Mouse (Mus musculus): ENCODE results near the gene Txlng. TPM values are rescaled to one million over a fixed set of nuclear protein-coding genes. Genes with fewer than 3 reads are reported as not detected.
A peak's percentile ranks its signal among the peaks of the same experiment; 100 is the strongest.

Gene Txlng
- 9.0 and 9.9 TPM in 2 replicates for polyA plus RNA-seq (2015; fragmentation: Nextera tagmentation; extraction: Ambion mirVana)

DNA sequence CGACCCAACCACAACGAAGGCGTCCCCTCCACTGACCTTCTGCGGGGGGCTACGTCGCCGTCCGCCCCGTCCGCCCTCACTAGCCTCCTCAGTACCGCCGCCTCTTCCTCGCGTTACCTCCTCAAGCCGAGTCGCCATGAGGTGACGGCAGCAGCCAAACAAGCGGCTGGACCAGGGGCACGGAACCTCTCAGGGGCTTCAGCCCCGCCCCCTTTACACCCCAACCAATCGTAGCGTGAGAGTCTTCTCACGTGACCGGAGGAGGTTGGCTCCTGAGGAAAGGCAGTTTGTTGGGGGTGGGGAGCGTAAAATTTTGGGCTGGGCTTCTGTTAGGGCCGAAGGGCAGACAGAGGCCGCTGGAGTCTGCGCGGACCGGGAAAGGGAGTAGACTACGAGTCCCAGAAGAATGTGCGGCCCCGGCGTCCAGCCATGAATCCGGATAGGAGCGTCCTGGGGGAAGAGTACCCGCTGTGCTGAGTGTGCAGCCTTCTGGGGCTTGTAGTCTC, at the start of gene Txlng:
Gene Txlng, minus strand, starts transcription at position 252 of the 506 bp plus-strand sequence.
- Histone ChIP-seq H3K4me1 (replicated peaks) (no peaks in the 10 kb centered on the region), H3K9me3 (replicated peaks) (no peaks in the 10 kb centered on the region), H3K9ac (peak within 1 kb of the TSS; percentile 62), H3K36me3 (no peaks in the 10 kb centered on the region), H3K27me3 (no peaks in the 10 kb centered on the region), H3K4me3 (peak within 1 kb of the TSS; percentile 70), H3K4me2 (peak within 1 kb of the TSS; percentile 87), H3K27ac (peak within 1 kb of the TSS; percentile 47)
- peak; percentile 98 for ATAC-seq (replicated peaks; ENCODE audit: insufficient number of reproducible peaks, insufficient read depth, low FRiP score, low read depth)
- 6% methylated on average over 37 of the region's 37 CpGs for WGBS

DNA sequence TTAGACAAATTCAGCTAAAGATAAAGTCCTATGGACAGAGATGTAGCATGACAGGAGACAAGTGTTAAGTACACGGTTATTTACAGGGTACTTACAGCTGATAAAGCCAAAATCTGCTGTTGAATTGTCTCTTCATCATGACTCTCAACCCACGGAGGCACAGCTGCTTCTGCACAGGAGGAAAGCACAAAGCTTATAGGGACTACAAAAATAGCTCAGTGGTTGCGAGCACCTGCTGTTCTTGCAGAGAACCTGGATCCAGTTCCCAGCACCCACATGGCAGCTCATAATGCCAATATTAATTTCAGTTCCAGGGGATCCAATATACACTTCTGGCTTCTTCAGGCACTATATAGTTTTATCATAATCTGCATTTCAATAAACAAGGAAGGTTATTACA, 49.0 kb upstream of the Txlng start:
- Histone ChIP-seq H3K4me2 (no peak overlapping the region), H3K36me3 (peaks cover 11% of the 10 kb centered on the region; the same call in 1 of the 2 replicates), H3K27me3 (no peaks in the 10 kb centered on the region), H3K27ac (no peak overlapping the region), H3K4me3 (no peak overlapping the region), H3K9me3 (replicated peaks) (no peaks in the 10 kb centered on the region), H3K9ac (no peak overlapping the region), H3K4me1 (replicated peaks) (no peaks in the 10 kb centered on the region)
- ATAC-seq (replicated peaks; ENCODE audit: insufficient number of reproducible peaks, insufficient read depth, low FRiP score, low read depth), result no peak
- 76% methylated on average over 3 of the region's 3 CpGs for WGBS

DNA sequence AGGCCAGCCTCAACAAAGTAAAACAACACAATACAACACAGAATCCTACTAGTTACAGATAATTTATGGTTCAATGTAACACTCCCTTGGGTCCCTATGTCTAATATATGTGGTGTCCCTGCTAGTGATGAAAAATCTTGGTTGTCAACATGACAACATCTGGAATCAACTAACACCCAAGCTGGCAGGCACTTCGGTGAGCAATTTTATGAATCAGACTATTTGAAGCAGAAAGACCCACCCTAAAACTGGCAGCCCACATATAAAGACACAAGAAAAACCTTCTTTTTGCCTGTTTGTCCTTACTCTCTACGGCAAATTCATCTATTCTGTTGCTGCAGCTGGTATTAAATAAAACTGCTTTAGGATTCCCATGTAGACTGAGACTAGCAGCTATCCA, 44.5 kb upstream of the Txlng start:
- Histone ChIP-seq H3K27me3 (no peaks in the 10 kb centered on the region), H3K9ac (no peak overlapping the region), H3K36me3 (peaks cover 11% of the 10 kb centered on the region; the same call in 1 of the 2 replicates), H3K4me1 (replicated peaks) (no peaks in the 10 kb centered on the region), H3K9me3 (replicated peaks) (no peaks in the 10 kb centered on the region), H3K27ac (no peak overlapping the region), H3K4me2 (no peak overlapping the region), H3K4me3 (no peak overlapping the region)
- 81% methylated on average over 2 of the region's 2 CpGs for WGBS
- ATAC-seq (replicated peaks; ENCODE audit: insufficient number of reproducible peaks, insufficient read depth, low FRiP score, low read depth), result no peak

DNA sequence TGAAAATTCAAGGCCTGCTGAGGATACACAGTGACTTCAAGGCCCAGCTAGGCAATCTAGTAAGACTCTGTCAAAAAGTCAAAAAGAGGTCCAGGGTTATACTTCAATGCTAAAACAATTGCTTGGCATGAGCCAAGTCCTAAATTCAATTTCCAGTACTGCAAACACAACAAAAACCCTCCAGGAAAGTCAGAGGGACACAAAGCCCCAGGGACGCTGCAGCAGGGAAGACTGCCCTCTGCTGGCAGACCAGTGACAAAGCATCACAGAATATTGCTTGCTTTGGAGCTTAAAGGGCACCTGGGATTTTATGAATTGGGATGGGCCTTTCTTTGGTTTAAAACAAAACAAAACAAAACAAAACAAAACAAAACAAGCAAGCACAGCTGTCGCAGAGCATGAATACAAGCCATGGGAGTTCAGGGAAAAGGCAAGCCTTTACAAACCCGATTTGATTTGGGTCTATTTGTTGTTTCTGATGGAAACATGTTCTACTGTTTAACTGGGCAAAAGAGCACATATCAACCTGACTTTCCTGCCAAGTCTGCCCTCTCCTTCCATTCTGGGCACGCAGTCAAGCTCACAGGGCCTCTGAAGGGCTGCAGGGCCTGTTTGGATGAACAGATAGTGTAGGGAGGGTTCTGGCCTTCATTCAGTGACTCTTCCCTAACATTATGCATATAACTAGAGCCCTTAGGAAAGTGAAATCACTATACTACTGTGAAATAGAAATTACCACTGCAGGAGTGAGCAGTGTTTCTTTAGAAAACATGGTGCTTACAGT, 42.7 kb upstream of the Txlng start:
- no peak for ATAC-seq (replicated peaks; ENCODE audit: insufficient number of reproducible peaks, insufficient read depth, low FRiP score, low read depth)
- no peaks in the 10 kb centered on the region for H3K4me1 ChIP-seq (replicated peaks)
- H3K9ac ChIP-seq, result no peak overlapping the region
- WGBS, result 38% methylated on average over 4 of the region's 4 CpGs
- no peak overlapping the region for H3K4me3 ChIP-seq
- no peak overlapping the region for H3K4me2 ChIP-seq
- no peak overlapping the region for H3K27ac ChIP-seq
- H3K27me3 ChIP-seq, result no peaks in the 10 kb centered on the region
- no peaks in the 10 kb centered on the region for H3K9me3 ChIP-seq (replicated peaks)
- H3K36me3 ChIP-seq, result peaks cover 2% of the 10 kb centered on the region; the same call in 1 of the 2 replicates

DNA sequence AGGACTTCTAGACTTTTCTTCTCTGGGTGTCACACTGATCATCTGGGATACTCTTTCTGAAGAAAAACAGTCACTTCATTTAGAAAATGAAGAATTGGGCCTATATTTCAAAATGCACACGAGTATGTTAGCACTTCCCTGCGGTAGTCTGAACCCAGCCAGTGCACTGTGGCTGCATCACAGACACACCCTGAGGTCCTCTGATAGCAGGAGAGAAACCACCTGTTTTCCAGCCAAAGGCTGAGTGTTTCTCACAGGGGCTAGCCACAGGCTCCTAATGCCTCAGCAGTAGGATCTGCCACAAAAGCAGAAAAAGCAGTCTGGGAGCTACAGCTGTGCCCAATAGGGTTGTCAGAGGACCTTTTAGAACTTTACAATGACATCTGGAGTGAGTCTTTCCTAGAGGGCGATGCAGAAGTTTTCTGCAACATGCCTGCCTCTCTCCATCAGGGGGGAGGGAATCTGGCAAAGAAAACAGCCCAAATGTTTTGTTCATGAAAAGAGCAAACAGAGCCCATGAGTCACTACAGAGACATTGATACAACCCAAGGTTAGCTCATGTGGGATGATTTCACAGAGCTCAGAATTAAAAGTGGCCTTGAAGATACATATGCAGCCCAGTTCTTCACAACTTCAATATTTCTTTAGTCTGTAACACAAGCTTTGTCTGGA, 39.2 kb upstream of the Txlng start:
- Histone ChIP-seq H3K36me3 (peaks cover 2% of the 10 kb centered on the region; the same call in 1 of the 2 replicates), H3K4me2 (no peak overlapping the region), H3K4me3 (no peak overlapping the region), H3K27me3 (no peaks in the 10 kb centered on the region), H3K4me1 (replicated peaks) (no peaks in the 10 kb centered on the region), H3K27ac (no peak overlapping the region), H3K9ac (no peak overlapping the region), H3K9me3 (replicated peaks) (no peaks in the 10 kb centered on the region)
- ATAC-seq (replicated peaks; ENCODE audit: insufficient number of reproducible peaks, insufficient read depth, low FRiP score, low read depth), result no peak
- 74% methylated on average over 3 of the region's 3 CpGs for WGBS

DNA sequence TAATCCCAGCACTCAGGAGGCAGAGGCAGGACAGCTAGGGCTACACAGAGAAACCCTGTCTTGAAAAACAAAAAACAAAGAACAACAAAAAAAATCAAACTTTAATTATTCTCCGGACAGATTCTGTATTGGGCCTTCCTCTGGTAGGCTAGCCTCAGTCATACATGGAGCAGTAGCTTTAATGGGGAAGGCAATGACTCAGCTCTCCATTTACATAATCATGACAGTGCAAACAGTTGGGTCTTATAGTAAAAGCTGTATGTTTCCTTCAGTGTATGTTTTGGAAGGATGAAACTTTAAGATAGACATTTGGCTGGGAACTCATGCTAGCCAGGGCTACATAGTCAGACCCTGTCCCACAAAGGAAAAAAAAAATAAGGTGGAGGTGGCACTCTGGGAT, 19.4 kb upstream of the Txlng start:
- H3K27ac ChIP-seq, result no peak overlapping the region
- H3K4me1 ChIP-seq (replicated peaks), result no peaks in the 10 kb centered on the region
- no peak overlapping the region for H3K9ac ChIP-seq
- H3K36me3 ChIP-seq, result no peaks in the 10 kb centered on the region
- ATAC-seq (replicated peaks; ENCODE audit: insufficient number of reproducible peaks, insufficient read depth, low FRiP score, low read depth), result no peak
- no peak overlapping the region for H3K4me2 ChIP-seq
- H3K4me3 ChIP-seq, result no peak overlapping the region
- no peaks in the 10 kb centered on the region for H3K9me3 ChIP-seq (replicated peaks)
- WGBS, result 88% methylated on average over 1 of the region's 1 CpGs
- H3K27me3 ChIP-seq, result no peaks in the 10 kb centered on the region

DNA sequence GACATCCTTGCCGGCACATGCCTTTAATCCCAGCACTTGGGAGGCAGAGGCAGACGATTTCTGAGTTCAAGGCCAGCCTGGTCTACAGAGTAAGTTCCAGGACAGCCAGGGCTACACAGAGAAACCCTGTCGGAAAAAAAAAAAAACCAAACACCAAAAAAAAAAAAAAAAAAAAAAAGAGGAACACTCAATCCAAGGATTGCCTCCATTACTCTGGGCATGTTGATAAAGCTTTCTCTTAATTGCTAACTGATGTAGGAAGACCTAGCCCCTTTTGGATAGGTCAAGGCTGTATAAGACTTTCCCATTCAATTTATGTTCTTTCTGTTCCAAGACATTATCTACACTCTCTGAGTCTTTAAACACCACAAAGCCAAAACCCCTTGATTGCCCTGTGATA, 16.3 kb upstream of the Txlng start:
- no peak overlapping the region for H3K27ac ChIP-seq
- WGBS, result 73% methylated on average over 3 of the region's 3 CpGs

DNA sequence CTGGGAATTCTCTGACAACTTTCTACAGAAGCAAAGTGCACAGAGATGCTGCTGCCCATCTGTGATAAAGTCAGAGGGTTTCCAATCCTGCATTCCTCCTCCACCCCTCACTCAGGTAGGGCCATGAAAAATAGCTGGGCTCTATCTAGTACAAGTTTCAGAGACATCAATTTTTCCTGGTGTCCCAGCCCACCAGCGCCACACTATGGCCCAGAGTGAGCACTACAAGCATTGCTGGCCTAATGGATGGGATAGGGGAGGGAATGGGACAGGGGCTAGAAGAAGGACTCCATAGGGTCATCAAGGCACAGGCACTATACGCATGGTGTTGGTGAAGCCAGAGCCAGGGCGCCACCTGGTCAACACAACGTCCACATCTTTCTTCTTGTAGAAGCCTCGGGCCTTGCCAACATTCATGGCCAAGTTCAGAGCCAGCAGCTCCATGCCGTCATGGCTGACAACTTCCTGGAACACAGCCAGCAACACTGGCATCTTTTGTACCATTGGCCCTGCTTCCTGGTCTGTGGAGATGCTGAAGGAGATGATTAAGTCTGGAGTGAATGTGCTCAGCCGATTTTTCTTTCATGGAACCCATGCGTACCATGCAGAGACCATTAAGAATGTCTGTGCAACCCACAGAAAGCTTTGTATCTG, 15.3 kb upstream of the Txlng start:
- no peaks in the 10 kb centered on the region for H3K36me3 ChIP-seq
- WGBS, result 59% methylated on average over 8 of the region's 8 CpGs
- no peak overlapping the region for H3K4me2 ChIP-seq
- H3K4me1 ChIP-seq (replicated peaks), result no peaks in the 10 kb centered on the region
- H3K27ac ChIP-seq, result no peak overlapping the region
- no peak overlapping the region for H3K9ac ChIP-seq
- H3K27me3 ChIP-seq, result no peaks in the 10 kb centered on the region
- no peaks in the 10 kb centered on the region for H3K9me3 ChIP-seq (replicated peaks)
- no peak overlapping the region for H3K4me3 ChIP-seq
- ATAC-seq (replicated peaks; ENCODE audit: insufficient number of reproducible peaks, insufficient read depth, low FRiP score, low read depth), result no peak

More for the DNA sequence above, 16.3 kb upstream of the Txlng start:
- no peak overlapping the region for H3K4me2 ChIP-seq
- H3K27me3 ChIP-seq, result no peaks in the 10 kb centered on the region
- no peaks in the 10 kb centered on the region for H3K4me1 ChIP-seq (replicated peaks)
- no peak overlapping the region for H3K4me3 ChIP-seq
- no peaks in the 10 kb centered on the region for H3K36me3 ChIP-seq
- no peak for ATAC-seq (replicated peaks; ENCODE audit: insufficient number of reproducible peaks, insufficient read depth, low FRiP score, low read depth)
- H3K9me3 ChIP-seq (replicated peaks), result no peaks in the 10 kb centered on the region
- H3K9ac ChIP-seq, result no peak overlapping the region

DNA sequence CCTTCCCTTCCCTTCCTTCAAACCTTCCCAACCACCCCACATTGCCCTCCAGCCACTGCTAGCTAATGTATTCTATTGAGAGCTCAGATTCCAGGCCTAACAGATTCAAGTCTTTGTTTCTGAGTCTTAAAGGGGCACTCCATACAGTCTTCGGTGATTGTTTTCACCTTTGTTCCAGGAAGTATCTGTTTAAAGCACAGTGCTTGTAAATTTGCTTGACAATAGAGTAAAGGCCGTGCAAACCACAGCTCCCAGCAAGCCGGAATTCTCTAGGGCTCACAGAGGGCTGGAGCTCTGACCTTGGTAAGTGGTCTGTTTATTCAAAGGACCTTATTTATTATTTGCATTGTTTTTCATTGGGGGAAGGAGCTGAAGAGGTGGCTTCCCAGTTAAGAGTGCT, 2.8 kb upstream of the Txlng start:
- H3K36me3 ChIP-seq, result no peaks in the 10 kb centered on the region
- H3K27me3 ChIP-seq, result no peaks in the 10 kb centered on the region
- ATAC-seq (replicated peaks; ENCODE audit: insufficient number of reproducible peaks, insufficient read depth, low FRiP score, low read depth), result no peak
- H3K4me1 ChIP-seq (replicated peaks), result no peaks in the 10 kb centered on the region
- H3K9me3 ChIP-seq (replicated peaks), result no peaks in the 10 kb centered on the region
- no peak overlapping the region for H3K9ac ChIP-seq
- no peak overlapping the region for H3K4me2 ChIP-seq
- no peak overlapping the region for H3K4me3 ChIP-seq
- H3K27ac ChIP-seq, result no peak overlapping the region
- WGBS, result 65% methylated on average over 3 of the region's 3 CpGs

DNA sequence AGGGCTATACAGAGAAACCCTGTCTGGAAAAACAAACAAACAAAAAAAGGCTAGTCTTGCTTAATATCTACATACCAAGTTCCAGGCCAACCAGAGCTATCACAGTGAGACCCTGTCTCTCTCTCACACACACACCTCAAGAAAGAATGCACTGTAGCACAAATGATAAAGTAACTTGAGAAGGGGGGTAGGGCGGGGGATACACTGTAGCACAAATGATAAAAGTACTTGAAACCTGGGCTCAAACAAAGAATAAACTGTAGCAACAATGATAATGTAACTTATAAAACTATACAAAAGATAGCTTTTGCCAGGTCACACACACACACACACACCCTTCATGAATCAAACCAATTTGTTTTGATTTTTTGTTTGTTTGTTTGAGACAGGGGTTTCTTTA, 2.3 kb upstream of the Txlng start:
- no peak overlapping the region for H3K9ac ChIP-seq
- no peaks in the 10 kb centered on the region for H3K36me3 ChIP-seq
- H3K27ac ChIP-seq, result no peak overlapping the region
- H3K4me2 ChIP-seq, result no peak overlapping the region
- H3K27me3 ChIP-seq, result no peaks in the 10 kb centered on the region
- no peak for ATAC-seq (replicated peaks; ENCODE audit: insufficient number of reproducible peaks, insufficient read depth, low FRiP score, low read depth)
- WGBS, result 39% methylated on average over 1 of the region's 1 CpGs
- H3K9me3 ChIP-seq (replicated peaks), result no peaks in the 10 kb centered on the region
- no peaks in the 10 kb centered on the region for H3K4me1 ChIP-seq (replicated peaks)
- H3K4me3 ChIP-seq, result no peak overlapping the region

DNA sequence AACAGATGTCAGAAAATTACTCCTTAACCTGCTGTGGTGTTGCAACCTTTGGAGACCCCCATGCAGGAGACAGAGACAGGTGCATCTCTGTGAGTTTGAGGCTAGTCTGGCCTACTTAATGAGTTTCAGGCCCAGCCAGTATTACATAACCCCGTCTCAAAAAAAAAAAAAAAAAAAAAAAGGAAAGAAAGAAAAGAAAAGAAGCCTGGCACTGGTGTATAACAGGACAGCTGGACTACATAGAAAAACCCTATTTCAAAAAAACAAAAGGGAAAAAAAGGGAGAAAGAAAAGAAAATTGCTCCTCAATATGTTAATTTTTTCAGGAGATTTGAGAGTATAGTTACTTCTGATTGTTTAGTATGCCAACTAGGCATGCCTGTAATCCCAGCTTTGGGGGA, 1.8 kb upstream of the Txlng start:
- no peaks in the 10 kb centered on the region for H3K36me3 ChIP-seq
- H3K27me3 ChIP-seq, result no peaks in the 10 kb centered on the region
- WGBS, result 44% methylated on average over 1 of the region's 1 CpGs
- no peaks in the 10 kb centered on the region for H3K9me3 ChIP-seq (replicated peaks)
- H3K9ac ChIP-seq, result no peak overlapping the region
- H3K4me3 ChIP-seq, result no peak overlapping the region
- no peak overlapping the region for H3K27ac ChIP-seq
- H3K4me2 ChIP-seq, result no peak overlapping the region
- ATAC-seq (replicated peaks; ENCODE audit: insufficient number of reproducible peaks, insufficient read depth, low FRiP score, low read depth), result no peak
- H3K4me1 ChIP-seq (replicated peaks), result no peaks in the 10 kb centered on the region
